Mouse (Mus musculus) embryo, embryonic 9.5 days (tissue): ENCODE data around the gene Foxq1.

ENCODE experiments used
- DNase-seq: peaks from one replicate; pipeline ENCODE4 v3.0.0-alpha.2; 2017; ENCODE audit errors: extremely low spot score

The Foxq1 gene

GRCm38 (mm10) chr13:31555834-31556233 is at the start of gene Foxq1:
Gene Foxq1 (plus strand): TSS chr13:31556134.
- DNase-seq: no peak

GRCm38 (mm10) chr13:31506494-31507167 is 49.3 kb upstream of the Foxq1 start:
- no peak for DNase-seq

DNA sequence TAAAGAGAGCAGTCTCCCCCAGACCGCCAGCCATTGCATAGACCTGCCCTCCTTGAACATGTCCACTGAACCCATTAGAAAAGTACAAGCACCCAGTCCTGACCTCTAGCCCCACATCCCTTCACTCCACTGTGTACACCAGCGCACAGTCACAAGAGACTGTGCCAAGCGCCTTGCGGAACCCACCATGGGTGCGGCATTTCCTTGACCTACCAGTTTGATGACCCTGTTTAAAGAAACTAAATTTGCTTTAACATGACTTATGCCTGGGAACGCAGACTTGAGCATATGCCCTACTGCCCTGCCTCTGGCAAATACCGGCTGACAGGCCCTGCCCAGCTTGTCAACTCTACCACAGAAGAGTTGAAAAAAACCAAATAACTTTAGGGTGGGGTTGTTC is 40.7 kb upstream of the Foxq1 start:
- no peak for DNase-seq

GRCm38 (mm10) chr13:31518411-31518886 is 37.5 kb upstream of the Foxq1 start:
- no peak for DNase-seq

GRCm38 (mm10) chr13:31518971-31519370 is 37.0 kb upstream of the Foxq1 start:
- no peak for DNase-seq

DNA sequence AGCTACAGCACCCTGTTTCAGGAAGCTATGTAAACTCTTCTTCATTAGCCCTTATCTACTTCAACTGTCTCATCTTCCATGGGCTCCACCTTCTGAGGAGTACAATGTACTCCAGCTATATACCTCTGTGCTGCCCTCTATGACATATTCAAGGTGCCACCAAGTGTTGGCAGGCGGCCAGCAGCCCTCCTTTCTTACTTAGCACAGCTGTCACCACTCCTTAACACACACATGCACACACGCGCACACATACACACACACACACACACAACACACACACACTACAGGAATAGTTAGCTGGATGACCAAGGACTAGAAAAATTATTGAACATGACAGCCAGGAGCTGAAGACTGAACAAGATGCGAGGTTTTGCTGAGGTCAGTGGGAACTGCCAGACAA is 31.0 kb upstream of the Foxq1 start:
- DNase-seq: no peak

GRCm38 (mm10) chr13:31531186-31531585 is 24.7 kb upstream of the Foxq1 start:
- DNase-seq: no peak

DNA sequence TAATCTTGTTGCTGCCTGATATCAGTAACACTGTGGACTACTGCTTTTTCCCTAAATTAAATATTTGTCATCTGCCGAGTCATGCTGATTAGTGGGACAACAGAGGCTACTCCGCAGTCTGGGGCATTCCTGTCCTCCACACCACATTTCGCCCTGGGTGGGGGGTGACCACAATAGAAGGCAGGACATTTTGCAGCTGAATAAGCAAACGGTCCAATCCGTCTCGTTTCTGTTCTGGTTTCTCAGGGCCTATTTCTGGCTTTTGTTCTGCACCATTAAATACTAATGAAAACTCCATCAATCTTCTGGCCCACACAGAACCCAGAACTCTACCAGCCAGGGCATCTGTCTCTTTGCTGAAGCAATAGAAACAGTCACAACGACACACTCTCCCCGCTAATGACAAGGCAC is 24.3 kb upstream of the Foxq1 start:
- peak; percentile 37 for DNase-seq

- DNase-seq: no peak
These were observed 21.2 kb upstream of the Foxq1 start for GRCm38 (mm10) chr13:31534726-31535125.

DNA sequence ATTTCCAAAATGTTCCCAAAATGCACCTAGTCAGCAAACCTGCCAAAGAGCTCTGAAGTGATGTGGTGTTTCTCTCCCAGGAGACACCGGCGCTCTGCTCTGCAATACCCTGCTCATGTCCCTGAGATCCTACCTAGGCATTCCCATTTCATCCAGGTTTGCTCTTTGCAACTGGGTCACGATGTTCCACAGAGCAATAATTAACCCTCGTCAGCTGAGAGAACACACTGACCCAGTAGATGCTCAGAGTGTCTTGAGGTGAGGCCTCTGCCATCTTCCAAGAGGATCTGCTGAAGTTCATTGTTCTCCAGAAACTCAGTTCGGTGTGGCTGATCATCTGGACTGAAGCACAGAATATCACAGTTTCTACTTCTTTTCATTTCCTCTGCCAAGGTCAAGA is 12.9 kb upstream of the Foxq1 start:
- DNase-seq: no peak

DNA sequence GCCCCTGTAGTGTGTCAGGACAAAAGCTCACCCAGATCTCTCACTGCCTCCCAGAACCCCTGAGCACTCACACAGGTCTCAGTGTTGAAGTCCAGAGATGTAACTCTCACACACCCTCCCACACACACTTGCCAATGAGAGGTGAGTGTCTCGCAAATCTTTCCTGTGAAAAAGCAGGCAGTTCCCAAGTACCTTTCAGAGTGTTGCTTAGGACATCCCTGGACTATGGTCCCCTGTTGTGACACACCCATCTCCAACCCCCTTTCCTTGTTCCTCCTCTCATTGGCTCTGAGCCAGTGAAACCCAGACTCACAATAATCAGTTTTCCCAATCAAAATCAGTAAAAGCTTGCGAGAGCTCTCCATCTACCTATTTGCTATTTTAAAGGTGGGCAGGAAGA is 9.2 kb upstream of the Foxq1 start:
- no peak for DNase-seq

- DNase-seq: no peak
These were observed 8.7 kb upstream of the Foxq1 start for GRCm38 (mm10) chr13:31547204-31547603.

- DNase-seq: no peak
These were observed 8.3 kb upstream of the Foxq1 start for GRCm38 (mm10) chr13:31547610-31548009.

- DNase-seq: peak; percentile 28
These were observed 1.2 kb downstream of the Foxq1 start for GRCm38 (mm10) chr13:31556964-31557767.

- peak; percentile 61 for DNase-seq
These were observed 2.0 kb downstream of the Foxq1 start for GRCm38 (mm10) chr13:31557768-31558520.

GRCm38 (mm10) chr13:31558521-31559418 is 2.8 kb downstream of the Foxq1 start, which contains the start of gene A530084C06Rik:
Gene A530084C06Rik (minus strand): TSS chr13:31559333.
- peak; percentile 48 for DNase-seq

DNA sequence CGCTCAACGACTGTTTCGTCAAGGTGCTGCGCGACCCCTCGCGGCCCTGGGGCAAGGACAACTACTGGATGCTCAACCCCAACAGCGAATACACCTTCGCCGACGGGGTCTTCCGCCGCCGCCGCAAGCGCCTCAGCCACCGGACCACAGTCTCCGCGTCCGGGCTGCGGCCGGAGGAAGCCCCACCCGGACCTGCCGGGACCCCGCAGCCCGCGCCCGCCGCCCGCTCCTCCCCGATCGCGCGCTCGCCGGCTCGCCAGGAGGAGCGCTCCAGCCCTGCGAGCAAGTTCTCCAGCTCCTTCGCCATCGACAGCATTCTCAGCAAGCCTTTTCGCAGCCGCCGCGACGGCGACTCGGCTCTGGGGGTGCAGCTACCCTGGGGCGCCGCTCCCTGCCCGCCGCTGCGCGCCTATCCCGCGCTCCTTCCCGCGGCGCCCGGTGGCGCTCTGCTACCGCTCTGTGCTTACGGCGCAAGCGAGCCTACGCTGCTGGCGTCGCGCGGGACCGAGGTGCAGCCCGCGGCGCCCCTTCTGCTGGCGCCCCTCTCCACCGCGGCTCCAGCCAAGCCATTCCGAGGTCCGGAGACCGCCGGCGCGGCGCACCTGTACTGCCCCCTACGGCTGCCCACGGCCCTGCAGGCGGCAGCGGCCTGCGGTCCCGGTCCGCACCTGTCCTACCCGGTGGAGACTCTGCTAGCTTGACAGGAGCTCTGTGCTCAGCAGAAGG is 3.6 kb downstream of the Foxq1 start:
- peak; percentile 69 for DNase-seq

GRCm38 (mm10) chr13:31564394-31564793 is 8.5 kb downstream of the Foxq1 start:
- no peak for DNase-seq

- no peak for DNase-seq
These were observed 11.2 kb downstream of the Foxq1 start for GRCm38 (mm10) chr13:31567099-31567498.

- no peak for DNase-seq
These were observed 11.8 kb downstream of the Foxq1 start for GRCm38 (mm10) chr13:31567617-31568294.
